Mouse (Mus musculus): ENCODE data around the gene Tcf3. TPM values are rescaled to one million over a fixed set of nuclear protein-coding genes. Genes with fewer than 3 reads are reported as not detected.
A peak's percentile ranks its signal among the peaks of the same experiment; 100 is the strongest.

The Tcf3 gene
- polyA plus RNA-seq, 1 experiment from 2014 or later = 178 TPM

DNA sequence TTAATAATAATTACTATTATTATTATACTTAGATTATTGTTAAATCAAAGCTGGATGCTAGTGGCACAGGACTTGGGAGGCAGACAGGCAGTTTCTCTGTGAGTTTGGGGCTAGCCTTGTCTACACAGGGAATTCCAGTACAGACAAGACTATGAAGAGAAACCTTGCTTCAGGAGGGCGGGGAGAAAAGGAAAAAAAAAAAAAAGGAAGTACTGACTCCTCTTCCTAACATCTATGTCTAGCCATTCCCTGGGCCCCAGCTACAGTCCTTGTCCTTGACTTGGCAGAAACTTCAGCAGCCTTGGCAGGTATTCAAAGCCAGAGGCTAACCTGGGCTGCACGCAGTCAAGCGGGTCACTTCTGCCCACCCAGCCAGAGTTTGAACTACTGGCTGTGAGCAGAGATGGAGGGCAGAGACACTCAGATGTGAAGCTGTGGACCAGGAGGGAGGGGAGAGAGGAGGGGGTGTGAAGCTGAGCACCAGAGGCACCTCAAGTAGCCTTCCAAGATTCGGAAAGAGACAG, 44.2 kb downstream of the Tcf3 start:
- no peaks in the 10 kb centered on the region for H3K27me3 ChIP-seq
- peaks cover 49% of the 10 kb centered on the region for H3K36me3 ChIP-seq
- peaks cover 20% of the 10 kb centered on the region for H3K4me1 ChIP-seq
- no peak overlapping the region for H3K27ac ChIP-seq
- no peak overlapping the region for H3K4me2 ChIP-seq (replicated peaks)
- no peaks in the 10 kb centered on the region for H3K9me3 ChIP-seq (replicated peaks)
- WGBS = 77% methylated on average over 4 of the region's 4 CpGs
- no peak for ATAC-seq (ENCODE audit: low FRiP score)
- no peak overlapping the region for H3K4me3 ChIP-seq
- no peak overlapping the region for H3K9ac ChIP-seq

DNA sequence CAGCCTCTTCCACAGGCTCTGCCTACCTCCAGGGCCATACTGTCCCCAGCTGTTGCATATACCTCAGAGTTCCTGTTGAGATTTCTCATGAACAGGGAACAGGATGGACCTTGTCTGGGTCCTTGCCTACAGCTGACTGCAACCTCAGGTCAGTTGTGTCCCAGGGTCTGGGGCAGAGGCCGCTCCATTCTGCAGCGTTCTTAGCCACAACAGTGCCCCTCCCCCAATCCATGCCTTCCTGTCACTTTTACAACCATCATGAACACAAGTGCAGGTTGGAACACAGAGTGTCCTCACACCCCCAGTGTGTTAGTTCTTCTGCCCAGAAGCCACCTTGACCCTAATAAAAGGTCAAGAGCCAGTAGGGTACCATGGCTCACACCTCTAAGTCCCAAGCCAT, 44.7 kb downstream of the Tcf3 start:
- H3K36me3 ChIP-seq = peaks cover 48% of the 10 kb centered on the region
- H3K9ac ChIP-seq = no peak overlapping the region
- H3K9me3 ChIP-seq (replicated peaks) = no peaks in the 10 kb centered on the region
- no peaks in the 10 kb centered on the region for H3K27me3 ChIP-seq
- no peak for ATAC-seq (ENCODE audit: low FRiP score)
- peaks cover 25% of the 10 kb centered on the region for H3K4me1 ChIP-seq
- peak overlapping the region; percentile 91; the same call in 1 of the 2 replicates for H3K4me2 ChIP-seq (replicated peaks)
- H3K27ac ChIP-seq = no peak overlapping the region
- 24% methylated on average over 2 of the region's 2 CpGs for WGBS
- H3K4me3 ChIP-seq = peak overlapping the region; percentile 99; the same call in 1 of the 2 replicates

DNA sequence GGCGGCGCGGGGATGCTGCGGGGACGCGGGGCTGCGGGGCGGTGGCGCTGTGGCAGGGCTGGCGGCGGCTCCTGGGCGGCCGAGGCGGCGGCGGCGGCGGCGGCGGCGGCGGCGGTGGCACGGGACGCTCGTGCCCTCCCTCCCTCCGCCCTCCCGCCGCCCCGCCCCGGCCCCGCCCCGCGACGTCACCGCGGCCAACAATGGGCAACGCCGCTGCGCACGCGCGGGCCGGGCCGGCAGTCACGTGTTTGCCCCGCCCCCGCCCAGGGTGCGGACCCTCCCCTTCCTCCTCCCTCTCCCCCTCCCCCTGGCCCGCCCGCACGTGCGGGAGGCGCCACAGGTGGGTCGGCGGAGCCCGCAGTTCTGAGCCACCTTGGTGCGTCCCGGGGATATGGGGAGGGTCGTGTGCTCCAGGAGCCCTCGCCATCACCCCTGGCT, 45.9 kb downstream of the Tcf3 start, which contains the start of gene Mex3d:
Gene Mex3d (minus strand): TSS at position 138 of the 438 bp plus-strand sequence.
- no peaks in the 10 kb centered on the region for H3K9me3 ChIP-seq (replicated peaks)
- H3K36me3 ChIP-seq = peaks cover 48% of the 10 kb centered on the region
- WGBS = 0% methylated on average over 15 of the region's 61 CpGs

DNA sequence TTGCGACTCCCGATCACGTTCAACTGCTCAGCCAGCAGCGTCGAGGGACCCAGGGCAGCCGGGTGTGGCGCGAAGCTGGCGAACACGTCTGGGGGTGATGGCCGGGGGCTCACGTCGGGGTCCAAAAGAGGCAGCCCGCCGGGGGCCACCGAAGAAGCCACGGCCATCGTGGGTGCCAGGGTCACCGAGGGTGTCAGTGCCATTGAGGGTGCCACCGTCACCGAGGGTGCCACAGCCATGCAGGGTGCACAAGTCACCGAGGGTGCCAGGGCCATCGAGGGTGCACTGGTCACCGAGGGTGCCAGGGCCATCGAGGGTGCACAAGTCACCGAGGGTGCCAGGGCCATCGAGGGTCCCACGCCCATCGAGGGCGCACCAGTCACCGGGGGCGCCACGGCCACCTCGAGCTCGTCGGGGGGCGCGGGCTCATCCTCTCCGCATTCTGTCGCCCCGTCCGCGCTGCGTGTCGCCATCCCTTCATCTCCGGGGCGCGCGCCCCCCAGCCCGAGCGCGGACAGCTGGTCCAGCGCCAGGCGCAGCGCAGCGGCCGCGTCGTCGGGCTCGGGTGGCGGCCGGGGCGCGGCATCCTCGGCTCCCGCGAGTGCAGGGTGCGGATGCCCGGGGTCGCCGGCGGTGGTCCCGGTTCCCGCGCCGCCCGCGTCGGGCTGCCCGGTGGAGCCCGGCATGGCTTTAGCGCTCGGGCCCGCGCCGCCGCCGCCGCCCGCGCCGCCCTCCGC, 46.5 kb downstream of the Tcf3 start:
- no peak for ATAC-seq (ENCODE audit: low FRiP score)
- H3K27me3 ChIP-seq = no peaks in the 10 kb centered on the region
- H3K9ac ChIP-seq = peak overlapping the region; percentile 100
- peaks cover 42% of the 10 kb centered on the region for H3K4me1 ChIP-seq
- no peaks in the 10 kb centered on the region for H3K9me3 ChIP-seq (replicated peaks)
- peaks cover 48% of the 10 kb centered on the region for H3K36me3 ChIP-seq
- peak overlapping the region; percentile 91 for H3K4me2 ChIP-seq (replicated peaks)
- peak overlapping the region; percentile 99 for H3K4me3 ChIP-seq
- WGBS = 1% methylated on average over 88 of the region's 94 CpGs
- peak overlapping the region; percentile 98 for H3K27ac ChIP-seq

More for the DNA sequence above, 45.9 kb downstream of the Tcf3 start, which contains the start of gene Mex3d:
- H3K27ac ChIP-seq = peak within 1 kb of the TSS; percentile 98
- H3K4me2 ChIP-seq (replicated peaks) = peak within 1 kb of the TSS; percentile 91
- H3K27me3 ChIP-seq = no peaks in the 10 kb centered on the region
- H3K9ac ChIP-seq = peak within 1 kb of the TSS; percentile 100
- H3K4me1 ChIP-seq = peaks cover 37% of the 10 kb centered on the region
- peak within 1 kb of the TSS; percentile 99 for H3K4me3 ChIP-seq
- ATAC-seq (ENCODE audit: low FRiP score) = peak; percentile 23

DNA sequence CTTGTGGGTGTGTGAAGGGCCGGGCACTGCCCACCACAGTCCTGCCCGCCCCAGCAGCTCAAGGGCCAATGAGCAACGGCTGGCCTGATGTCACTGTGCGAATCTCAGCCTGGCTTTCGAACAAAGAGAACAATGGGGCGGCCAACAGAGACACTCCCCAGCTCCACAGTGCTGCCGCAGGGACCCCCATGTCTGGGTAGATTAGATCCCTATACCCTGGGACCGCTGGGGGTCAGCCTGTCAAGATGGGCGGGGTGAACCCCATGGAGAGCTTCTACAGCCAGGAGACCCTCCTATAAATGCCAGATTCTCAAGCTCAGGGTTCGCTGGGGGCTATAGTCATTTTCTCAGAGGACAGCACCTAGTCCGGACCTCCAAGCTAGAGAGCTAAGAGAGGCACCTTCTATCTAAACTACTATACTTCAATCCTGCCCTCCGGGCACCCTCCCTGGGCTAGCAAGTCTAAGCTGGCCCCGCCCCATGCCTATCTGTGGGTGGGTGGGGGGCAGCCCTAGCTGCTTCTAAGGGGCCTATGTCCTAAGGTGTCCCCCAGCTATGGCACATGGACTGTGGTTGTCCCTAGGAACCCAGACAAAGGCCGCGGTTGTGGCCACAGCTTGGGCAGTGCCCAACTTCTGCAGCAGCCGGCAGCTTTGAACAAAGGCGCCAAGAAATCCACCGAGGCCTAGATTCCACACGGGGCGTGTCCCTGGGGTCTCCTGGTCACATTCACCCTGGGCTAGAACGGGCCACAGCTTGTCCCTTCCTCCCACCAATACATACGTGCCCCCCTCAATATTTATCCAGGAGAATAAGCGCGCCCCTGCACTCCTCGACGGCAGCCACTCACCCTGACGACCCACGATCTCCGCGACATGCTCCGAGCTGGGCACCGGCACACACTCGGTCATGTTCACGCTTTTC, 47.4 kb downstream of the Tcf3 start:
- peak overlapping the region; percentile 91 for H3K4me2 ChIP-seq (replicated peaks)
- peak overlapping the region; percentile 99 for H3K4me3 ChIP-seq
- no peaks in the 10 kb centered on the region for H3K9me3 ChIP-seq (replicated peaks)
- peak overlapping the region; percentile 98 for H3K27ac ChIP-seq
- under 1% methylated on average over 34 of the region's 34 CpGs for WGBS
- peak overlapping the region; percentile 100 for H3K9ac ChIP-seq
- H3K27me3 ChIP-seq = no peaks in the 10 kb centered on the region
- ATAC-seq (ENCODE audit: low FRiP score) = peak; percentile 79
- peaks cover 48% of the 10 kb centered on the region for H3K36me3 ChIP-seq
- H3K4me1 ChIP-seq = peaks cover 47% of the 10 kb centered on the region

DNA sequence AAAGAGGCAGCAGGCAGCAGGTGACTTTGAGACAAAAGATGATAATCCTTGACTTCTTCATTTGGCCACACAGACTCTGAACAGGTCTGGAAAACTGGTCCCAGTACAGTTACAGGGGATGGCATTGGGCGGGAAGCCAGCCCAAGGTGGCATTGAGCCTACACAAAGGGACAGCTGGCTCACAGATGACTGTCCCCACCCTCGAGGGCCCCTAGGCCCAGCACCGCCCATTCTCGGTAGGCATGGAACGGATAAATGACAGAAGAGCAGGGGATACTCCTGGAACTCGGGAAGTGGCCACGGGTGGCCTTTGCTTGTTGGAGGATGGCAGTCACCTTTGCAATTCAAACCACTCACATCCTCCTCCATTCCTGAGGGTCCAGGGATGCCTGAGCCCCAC, 48.1 kb downstream of the Tcf3 start:
- WGBS = 5% methylated on average over 7 of the region's 7 CpGs

DNA sequence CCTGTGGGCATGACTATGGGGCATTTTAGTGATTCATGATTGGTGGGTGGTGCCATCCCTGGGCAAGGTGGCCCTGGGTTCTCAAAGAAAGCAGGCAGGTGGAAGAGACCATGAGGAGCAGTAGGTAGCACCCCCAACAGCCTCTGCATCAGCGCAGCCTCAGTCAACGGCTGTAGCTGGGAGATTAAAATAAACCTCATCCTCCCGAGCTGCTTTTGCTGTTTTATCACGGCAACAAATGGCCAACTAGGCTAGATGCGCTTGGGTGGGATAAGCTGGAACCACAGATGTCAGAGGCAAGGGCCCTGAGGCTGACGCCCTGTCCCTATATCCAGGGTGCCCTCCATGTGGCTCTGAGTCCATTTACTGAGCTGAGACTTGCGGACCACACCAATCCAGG, 48.7 kb downstream of the Tcf3 start:
- no peak for ATAC-seq (ENCODE audit: low FRiP score)
- H3K4me3 ChIP-seq = peak overlapping the region; percentile 99
- no peaks in the 10 kb centered on the region for H3K27me3 ChIP-seq
- H3K27ac ChIP-seq = peak overlapping the region; percentile 98
- peaks cover 50% of the 10 kb centered on the region for H3K4me1 ChIP-seq
- peak overlapping the region; percentile 100 for H3K9ac ChIP-seq
- peaks cover 47% of the 10 kb centered on the region for H3K36me3 ChIP-seq
- WGBS = 73% methylated on average over 7 of the region's 7 CpGs
- peak overlapping the region; percentile 91 for H3K4me2 ChIP-seq (replicated peaks)
- no peaks in the 10 kb centered on the region for H3K9me3 ChIP-seq (replicated peaks)

More for the DNA sequence above, 48.1 kb downstream of the Tcf3 start:
- H3K4me1 ChIP-seq = peaks cover 50% of the 10 kb centered on the region
- H3K27me3 ChIP-seq = no peaks in the 10 kb centered on the region
- H3K27ac ChIP-seq = peak overlapping the region; percentile 98
- peak; percentile 24 for ATAC-seq (ENCODE audit: low FRiP score)
- peaks cover 47% of the 10 kb centered on the region for H3K36me3 ChIP-seq
- H3K4me2 ChIP-seq (replicated peaks) = peak overlapping the region; percentile 91
- H3K4me3 ChIP-seq = peak overlapping the region; percentile 99
- peak overlapping the region; percentile 100 for H3K9ac ChIP-seq
- H3K9me3 ChIP-seq (replicated peaks) = no peaks in the 10 kb centered on the region

DNA sequence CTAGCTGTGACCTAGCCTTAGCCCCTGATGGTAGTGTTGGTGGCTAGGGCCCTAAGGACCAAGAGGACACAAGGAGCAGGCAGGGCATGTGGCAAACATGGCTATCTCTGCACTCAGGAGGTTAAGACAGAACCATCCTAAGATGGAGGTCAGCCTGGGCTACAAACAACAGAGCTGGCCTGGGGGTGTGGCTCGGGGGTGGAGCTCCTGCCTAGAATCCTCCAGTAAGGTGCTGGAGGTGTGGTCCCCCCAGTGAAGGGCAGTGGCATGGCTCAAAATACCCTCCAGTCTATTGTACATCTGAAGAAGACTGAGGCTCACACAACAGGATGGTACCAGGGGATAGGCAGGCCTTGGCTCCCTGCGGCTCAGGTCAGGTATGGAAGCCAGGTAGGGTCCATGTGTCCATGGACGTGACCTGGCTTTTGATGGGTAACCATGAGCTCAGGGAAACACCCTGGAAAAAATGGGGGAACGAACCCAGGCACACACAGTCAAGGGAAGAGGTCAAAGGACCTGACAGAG, 49.3 kb downstream of the Tcf3 start:
- peak overlapping the region; percentile 99 for H3K4me3 ChIP-seq
- no peaks in the 10 kb centered on the region for H3K9me3 ChIP-seq (replicated peaks)
- WGBS = 88% methylated on average over 4 of the region's 4 CpGs
- ATAC-seq (ENCODE audit: low FRiP score) = no peak
- H3K4me2 ChIP-seq (replicated peaks) = peak overlapping the region; percentile 91
- H3K27me3 ChIP-seq = no peaks in the 10 kb centered on the region
- H3K4me1 ChIP-seq = peaks cover 50% of the 10 kb centered on the region
- H3K27ac ChIP-seq = peak overlapping the region; percentile 98
- H3K9ac ChIP-seq = peak overlapping the region; percentile 100
- H3K36me3 ChIP-seq = peaks cover 53% of the 10 kb centered on the region

DNA sequence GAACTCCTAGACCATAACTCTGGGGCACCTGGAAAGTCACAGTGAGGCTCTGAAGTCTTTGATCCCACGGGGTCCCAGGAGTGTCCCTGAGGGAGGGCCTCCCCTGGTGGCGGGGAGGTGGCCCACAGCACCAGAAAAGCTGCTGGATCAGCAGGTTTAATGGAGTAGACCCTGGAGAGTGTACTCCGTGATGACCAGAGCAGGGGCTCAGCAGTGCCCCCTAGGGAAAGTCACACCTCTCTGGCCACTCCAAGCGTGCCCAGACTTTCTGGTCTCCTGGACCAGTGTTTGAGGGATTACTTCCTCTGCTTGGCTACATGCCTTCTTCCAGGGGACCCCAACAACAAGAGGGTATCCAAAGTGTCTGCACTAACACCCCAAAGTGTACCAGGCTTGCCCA, 50.0 kb downstream of the Tcf3 start:
- Histone ChIP-seq H3K4me3 (peak overlapping the region; percentile 99), H3K9ac (peak overlapping the region; percentile 100), H3K4me2 (replicated peaks) (peak overlapping the region; percentile 91), H3K27ac (no peak overlapping the region), H3K36me3 (peaks cover 53% of the 10 kb centered on the region), H3K9me3 (replicated peaks) (no peaks in the 10 kb centered on the region), H3K27me3 (no peaks in the 10 kb centered on the region), H3K4me1 (peaks cover 45% of the 10 kb centered on the region)
- ATAC-seq (ENCODE audit: low FRiP score) = no peak
- WGBS = 71% methylated on average over 4 of the region's 4 CpGs

DNA sequence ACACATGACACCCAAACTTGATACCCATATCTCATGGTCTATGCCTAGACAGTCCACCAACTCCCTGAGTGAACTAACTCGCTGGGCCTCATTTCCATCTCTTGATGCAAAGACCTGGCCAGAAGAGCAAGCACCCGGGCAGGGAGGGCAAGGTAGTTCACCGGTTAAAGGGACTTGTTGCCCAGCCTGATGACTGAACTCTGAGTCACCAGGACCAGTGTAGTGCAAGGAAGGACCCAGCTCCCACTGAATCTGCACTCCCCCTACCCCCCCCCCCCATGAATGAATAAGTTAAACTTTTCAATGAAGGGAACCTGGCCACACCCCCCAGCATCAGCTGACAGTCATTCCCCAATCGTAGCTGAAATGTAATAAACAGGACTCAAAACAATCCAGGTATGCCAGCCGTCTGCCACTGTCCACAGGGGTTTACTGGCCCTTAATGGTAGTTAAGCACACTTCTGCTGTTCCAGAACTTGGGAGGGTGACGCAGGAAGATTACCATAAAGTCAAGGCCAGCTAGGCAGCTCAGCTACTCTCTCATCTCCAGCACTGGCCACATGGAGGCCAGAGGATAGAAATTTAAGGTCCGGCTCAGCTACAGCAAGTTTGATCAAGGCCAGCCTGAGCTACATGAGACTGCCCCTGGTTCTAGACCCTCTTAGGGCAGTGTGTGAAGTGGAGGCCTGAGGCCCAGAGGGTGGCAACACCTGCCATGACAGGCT, 50.6 kb downstream of the Tcf3 start:
- 86% methylated on average over 7 of the region's 7 CpGs for WGBS
- Histone ChIP-seq H3K4me2 (replicated peaks) (peak overlapping the region; percentile 91), H3K27me3 (no peaks in the 10 kb centered on the region), H3K4me1 (peaks cover 39% of the 10 kb centered on the region), H3K9ac (0 out of 2 replicates have a peak overlapping the region, but pooled peaks have one; percentile 100), H3K9me3 (replicated peaks) (no peaks in the 10 kb centered on the region), H3K27ac (no peak overlapping the region), H3K4me3 (peak overlapping the region; percentile 99), H3K36me3 (peaks cover 53% of the 10 kb centered on the region)
- ATAC-seq (ENCODE audit: low FRiP score) = no peak

DNA sequence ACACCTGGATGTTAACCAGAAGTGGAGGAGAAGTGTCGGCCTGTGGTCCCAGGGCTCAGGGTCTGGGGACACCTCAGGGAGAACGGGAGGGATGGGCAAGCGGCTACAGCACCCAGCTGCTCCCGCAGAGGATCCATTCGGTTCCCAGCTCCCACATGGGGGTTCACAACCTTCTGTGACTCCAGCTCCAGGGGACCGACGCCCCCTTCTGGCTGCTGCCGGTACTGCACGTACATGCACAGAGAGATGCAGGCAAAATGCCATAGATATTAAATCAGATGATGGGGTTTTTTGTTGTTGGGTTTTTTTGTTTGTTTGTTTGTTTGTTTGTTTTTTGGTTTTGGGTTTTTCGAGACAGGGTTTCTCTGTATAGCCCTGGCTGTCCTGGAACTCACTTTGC, 55.7 kb downstream of the Tcf3 start:
- 48% methylated on average over 10 of the region's 10 CpGs for WGBS
- no peak for ATAC-seq (ENCODE audit: low FRiP score)
- H3K27ac ChIP-seq = no peak overlapping the region
- no peak overlapping the region for H3K9ac ChIP-seq
- H3K4me2 ChIP-seq (replicated peaks) = no peak overlapping the region
- peaks cover 33% of the 10 kb centered on the region for H3K36me3 ChIP-seq
- no peak overlapping the region for H3K4me3 ChIP-seq
- H3K9me3 ChIP-seq (replicated peaks) = no peaks in the 10 kb centered on the region
- H3K27me3 ChIP-seq = no peaks in the 10 kb centered on the region; the same call in 1 of the 2 replicates
- H3K4me1 ChIP-seq = peaks cover 14% of the 10 kb centered on the region
